In the genomic region with DNA sequence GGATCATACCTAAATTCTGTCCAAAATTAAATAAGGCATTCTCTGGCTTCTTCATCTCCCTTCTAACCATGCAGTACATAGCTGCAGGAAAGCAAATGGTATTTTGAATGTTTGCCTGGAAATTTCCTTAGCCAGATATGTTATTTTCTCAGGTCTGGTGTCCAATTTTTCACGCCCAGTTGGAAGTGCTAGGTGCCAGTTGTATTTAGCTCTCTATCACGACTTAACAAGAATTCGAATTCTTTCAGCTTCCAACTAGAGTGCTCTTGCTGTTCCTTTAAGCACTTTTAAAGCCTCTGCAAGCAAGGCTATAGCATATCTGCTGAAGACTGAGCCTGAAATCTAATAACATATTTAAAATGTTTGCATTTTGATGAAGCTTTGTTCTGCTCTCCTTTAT, we compare ENCODE assay signal across 27 mouse cellular contexts.
"Had no signal": no experiment of that assay in that cellular context is flagged by ENCODE, and none has a peak within 500 bp of the region (broad histone marks: within the 10 kb centered on the region; RNA-seq: fewer than 3 reads in every experiment).

No protein-coding gene starts in this region.

- H3K27me3 ChIP-seq: heart, embryonic 12.5 days; hindbrain, embryonic 12.5 days; intestine, embryonic 15.5 days; limb, embryonic 12.5 days; liver, embryonic 13.5 days; liver, embryonic 15.5 days had no signal

- H3K36me3 ChIP-seq: heart, embryonic 10.5 days; heart, embryonic 12.5 days; hindbrain, embryonic 10.5 days; hindbrain, embryonic 12.5 days; intestine, embryonic 15.5 days; limb, embryonic 10.5 days; limb, embryonic 12.5 days; liver, embryonic 13.5 days; liver, embryonic 15.5 days had no signal

- H3K9me3 ChIP-seq: heart, embryonic 10.5 days; heart, embryonic 12.5 days; hindbrain, embryonic 10.5 days; hindbrain, embryonic 12.5 days; intestine, embryonic 15.5 days; limb, embryonic 10.5 days; limb, embryonic 12.5 days; liver, embryonic 13.5 days; liver, embryonic 15.5 days had no signal

- H3K27ac ChIP-seq: heart, embryonic 10.5 days; hindbrain, embryonic 10.5 days; hindbrain, embryonic 12.5 days; hindbrain, embryonic 14.5 days; intestine, embryonic 15.5 days; layer of hippocampus, adult 2 months; left cerebral cortex, adult 2 months; limb, embryonic 10.5 days; limb, embryonic 12.5 days; liver, embryonic 13.5 days; liver, embryonic 15.5 days had no signal

- DNase-seq: gastrocnemius, postnatal 25 days; heart, adult 18-20 months; heart, postnatal 10 days; heart, postnatal 4 days; kidney, adult 18-20 months; kidney, adult 8-10 months; kidney, postnatal 10 days; kidney, postnatal 25 days; kidney, postnatal 4 days; liver; liver, embryonic 13.5 days; liver, postnatal 0 days had no signal

- ATAC-seq: hindbrain, embryonic 16.5 days; inflammation-experienced regulatory T-cells, adult 6 months; intestine, embryonic 15.5 days; intestine, postnatal 0 days; liver, postnatal 0 days had no signal

- H3K4me3 ChIP-seq: heart, embryonic 10.5 days; heart, embryonic 12.5 days; hindbrain, embryonic 10.5 days; hindbrain, embryonic 12.5 days; intestine, embryonic 15.5 days; layer of hippocampus, adult 2 months; left cerebral cortex, adult 2 months; limb, embryonic 10.5 days; limb, embryonic 12.5 days; liver, embryonic 13.5 days; liver, embryonic 15.5 days had no signal

- H3K4me2 ChIP-seq: heart, embryonic 12.5 days; hindbrain, embryonic 12.5 days; hindbrain, embryonic 14.5 days; intestine, embryonic 15.5 days; limb, embryonic 12.5 days; liver, embryonic 11.5 days; liver, embryonic 13.5 days; liver, embryonic 15.5 days had no signal

- H3K9ac ChIP-seq: heart, embryonic 12.5 days; hindbrain, embryonic 12.5 days; hindbrain, embryonic 14.5 days; intestine, embryonic 15.5 days; limb, embryonic 12.5 days; liver, embryonic 13.5 days; liver, embryonic 15.5 days; liver, postnatal 0 days had no signal

- H3K4me1 ChIP-seq: heart, embryonic 10.5 days; heart, embryonic 12.5 days; hindbrain, embryonic 10.5 days; hindbrain, embryonic 12.5 days; intestine, embryonic 15.5 days; limb, embryonic 10.5 days; limb, embryonic 12.5 days; liver, embryonic 13.5 days; liver, embryonic 15.5 days had no signal
